Mouse (Mus musculus): ENCODE measurements around the gene H2afv. TPM values are rescaled to one million over a fixed set of nuclear protein-coding genes. Genes with fewer than 3 reads are reported as not detected.
"Not testable (repeated sequence)": the region's sequence is repeated elsewhere in the genome, so short reads cannot be mapped to it uniquely, and the experiment has no call there.

H2afv gene
- polyA plus RNA-seq, 1 experiment, result 29.8 TPM

GRCm38 (mm10) chr11:6437667-6438066 lies 6.6 kb downstream of the H2afv start:
- 91% methylated on average over 2 of the region's 2 CpGs for WGBS
- H3K36me3 ChIP-seq (ENCODE audit: control insufficient read depth, insufficient read depth, low read length), result peaks cover 8% of the 10 kb centered on the region
- no peaks in the 10 kb centered on the region for H3K4me1 ChIP-seq (ENCODE audit: control insufficient read depth, insufficient read depth, insufficient read length)
- H3K4me3 ChIP-seq (ENCODE audit: extremely low read depth, insufficient read depth, insufficient read length), result no peak overlapping the region
- no peaks in the 10 kb centered on the region for H3K27me3 ChIP-seq (ENCODE audit: control insufficient read depth, insufficient read depth, low read length)
- H3K27ac ChIP-seq (ENCODE audit: insufficient read depth, low read length), result no peak overlapping the region
- DNase-seq (ENCODE audit: low read depth in 1 of 2, low spot score in 2 of 2), result no peak
- no peak for TF ChIP-seq POLR2A (IDR thresholded peaks at IDR 0.05; ENCODE audit: low read depth, low read length)
- TF ChIP-seq CTCF (IDR thresholded peaks at IDR 0.05; ENCODE audit: extremely low read depth, insufficient read depth, insufficient read length, insufficient replicate concordance), result no peak

DNA sequence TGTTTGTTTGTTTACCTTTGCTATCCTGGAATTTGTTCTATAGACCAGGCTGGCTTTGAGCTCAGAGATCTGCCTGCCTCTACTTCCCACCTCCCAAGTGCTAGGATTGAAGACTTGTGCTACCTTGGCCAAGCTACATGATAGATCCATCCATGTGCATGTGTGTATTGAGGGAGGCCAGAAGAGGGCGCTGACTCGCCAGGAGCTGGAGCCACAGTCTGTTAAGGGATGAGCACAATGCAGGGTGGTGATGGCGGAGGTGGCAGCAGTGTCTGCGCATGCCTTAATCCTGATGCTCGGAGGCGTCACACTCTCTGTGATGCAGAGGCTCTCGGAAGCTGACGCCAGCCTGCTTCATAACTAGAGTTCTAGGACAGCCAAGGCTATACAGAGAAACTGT lies 7.8 kb downstream of the H2afv start:
- WGBS, result 84% methylated on average over 8 of the region's 8 CpGs
- H3K27ac ChIP-seq (ENCODE audit: insufficient read depth, low read length), result no peak overlapping the region
- TF ChIP-seq CTCF (IDR thresholded peaks at IDR 0.05; ENCODE audit: extremely low read depth, insufficient read depth, insufficient read length, insufficient replicate concordance), result peak; percentile 75; the same call in 1 of the 2 replicates
- no peak for TF ChIP-seq POLR2A (IDR thresholded peaks at IDR 0.05; ENCODE audit: low read depth, low read length)
- no peaks in the 10 kb centered on the region for H3K27me3 ChIP-seq (ENCODE audit: control insufficient read depth, insufficient read depth, low read length)
- no peak overlapping the region for H3K4me3 ChIP-seq (ENCODE audit: extremely low read depth, insufficient read depth, insufficient read length)
- H3K4me1 ChIP-seq (ENCODE audit: control insufficient read depth, insufficient read depth, insufficient read length), result no peaks in the 10 kb centered on the region
- peak in 1 of 2 experiments; percentile 63 for DNase-seq (ENCODE audit: low read depth in 1 of 2, low spot score in 2 of 2)
- H3K36me3 ChIP-seq (ENCODE audit: control insufficient read depth, insufficient read depth, low read length), result peaks cover 8% of the 10 kb centered on the region

- no peak for DNase-seq (ENCODE audit: low read depth in 1 of 2, low spot score in 2 of 2)
- WGBS, result 99% methylated on average over 7 of the region's 7 CpGs
- no peak overlapping the region for H3K27ac ChIP-seq (ENCODE audit: insufficient read depth, low read length)
- H3K4me3 ChIP-seq (ENCODE audit: extremely low read depth, insufficient read depth, insufficient read length), result no peak overlapping the region
- peaks cover 26% of the 10 kb centered on the region for H3K36me3 ChIP-seq (ENCODE audit: control insufficient read depth, insufficient read depth, low read length)
- TF ChIP-seq CTCF (IDR thresholded peaks at IDR 0.05; ENCODE audit: extremely low read depth, insufficient read depth, insufficient read length, insufficient replicate concordance) (no peak), POLR2A (IDR thresholded peaks at IDR 0.05; ENCODE audit: low read depth, low read length) (no peak)
- H3K27me3 ChIP-seq (ENCODE audit: control insufficient read depth, insufficient read depth, low read length), result no peaks in the 10 kb centered on the region
- H3K4me1 ChIP-seq (ENCODE audit: control insufficient read depth, insufficient read depth, insufficient read length), result no peaks in the 10 kb centered on the region
These were observed 14.1 kb downstream of the H2afv start for GRCm38 (mm10) chr11:6430186-6430585.

DNA sequence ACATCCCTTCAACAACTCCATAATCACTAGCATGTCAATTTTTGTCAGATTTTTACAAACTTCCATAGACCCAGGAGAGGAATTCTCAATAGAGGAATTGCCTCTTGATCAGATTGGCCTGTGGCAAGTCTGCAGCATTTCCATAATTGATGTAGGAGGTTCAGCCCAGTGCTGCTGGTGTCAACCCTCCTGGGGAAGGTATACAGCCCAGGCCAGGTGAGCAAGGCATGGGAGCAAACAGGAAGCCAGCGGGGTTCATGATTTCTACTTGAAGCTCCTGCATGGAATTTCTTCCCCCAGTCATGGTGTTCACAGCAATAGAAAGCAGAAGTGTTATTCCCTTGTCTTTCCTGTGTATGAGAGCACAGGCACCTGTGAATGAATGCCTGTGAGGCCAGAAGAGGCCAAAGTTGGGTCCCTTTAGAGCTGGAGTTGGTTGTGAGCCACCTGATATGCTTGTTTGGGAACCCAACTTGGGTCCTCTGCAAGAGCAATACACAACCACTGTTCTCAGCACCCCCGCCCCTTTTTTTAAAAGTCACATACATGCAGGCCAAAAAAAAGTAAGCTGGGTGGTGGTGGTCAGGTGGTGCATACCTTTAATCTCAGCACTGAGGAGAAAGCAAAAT lies 23.4 kb downstream of the H2afv start:
- Histone ChIP-seq H3K36me3 (ENCODE audit: control insufficient read depth, insufficient read depth, low read length) (peaks cover 33% of the 10 kb centered on the region), H3K27me3 (ENCODE audit: control insufficient read depth, insufficient read depth, low read length) (no peaks in the 10 kb centered on the region), H3K4me3 (ENCODE audit: extremely low read depth, insufficient read depth, insufficient read length) (no peak overlapping the region), H3K4me1 (ENCODE audit: control insufficient read depth, insufficient read depth, insufficient read length) (peaks cover 2% of the 10 kb centered on the region; the same call in 1 of the 2 replicates), H3K27ac (ENCODE audit: insufficient read depth, low read length) (no peak overlapping the region; the same call in 1 of the 2 replicates)
- no peak for DNase-seq (ENCODE audit: low read depth in 1 of 2, low spot score in 2 of 2)
- 89% methylated on average over 2 of the region's 2 CpGs for WGBS
- TF ChIP-seq CTCF (IDR thresholded peaks at IDR 0.05; ENCODE audit: extremely low read depth, insufficient read depth, insufficient read length, insufficient replicate concordance) (no peak), POLR2A (IDR thresholded peaks at IDR 0.05; ENCODE audit: low read depth, low read length) (no peak)

GRCm38 (mm10) chr11:6420283-6420703 lies 23.9 kb downstream of the H2afv start:
- Histone ChIP-seq H3K27ac (ENCODE audit: insufficient read depth, low read length) (no peak overlapping the region), H3K27me3 (ENCODE audit: control insufficient read depth, insufficient read depth, low read length) (no peaks in the 10 kb centered on the region), H3K4me1 (ENCODE audit: control insufficient read depth, insufficient read depth, insufficient read length) (peaks cover 2% of the 10 kb centered on the region; the same call in 1 of the 2 replicates), H3K4me3 (ENCODE audit: extremely low read depth, insufficient read depth, insufficient read length) (no peak overlapping the region), H3K36me3 (ENCODE audit: control insufficient read depth, insufficient read depth, low read length) (peaks cover 30% of the 10 kb centered on the region)
- no peak for DNase-seq (ENCODE audit: low read depth in 1 of 2, low spot score in 2 of 2)
- WGBS, result 49% methylated on average over 1 of the region's 1 CpGs
- TF ChIP-seq CTCF (IDR thresholded peaks at IDR 0.05; ENCODE audit: extremely low read depth, insufficient read depth, insufficient read length, insufficient replicate concordance), result no peak
- TF ChIP-seq POLR2A (IDR thresholded peaks at IDR 0.05; ENCODE audit: low read depth, low read length), result no peak

DNA sequence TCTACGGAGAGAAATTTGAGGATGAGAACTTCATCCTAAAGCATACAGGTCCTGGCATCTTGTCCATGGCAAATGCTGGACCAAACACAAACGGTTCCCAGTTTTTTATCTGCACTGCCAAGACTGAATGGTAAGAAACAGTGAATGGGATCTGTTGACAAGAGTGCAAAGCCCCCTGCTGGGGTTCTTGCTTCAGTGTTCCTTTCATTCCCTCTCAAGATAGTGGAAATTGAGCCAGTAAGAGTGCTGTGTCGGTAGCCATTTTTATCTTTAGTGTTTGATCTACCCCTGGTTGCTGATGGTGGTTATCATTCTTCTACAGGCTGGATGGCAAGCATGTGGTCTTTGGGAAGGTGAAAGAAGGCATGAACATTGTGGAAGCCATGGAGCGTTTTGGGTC lies 25.1 kb downstream of the H2afv start:
- 81% methylated on average over 4 of the region's 4 CpGs for WGBS
- H3K4me3 ChIP-seq (ENCODE audit: extremely low read depth, insufficient read depth, insufficient read length); DNase-seq (ENCODE audit: low read depth in 1 of 2, low spot score in 2 of 2); H3K27me3 ChIP-seq (ENCODE audit: control insufficient read depth, insufficient read depth, low read length); H3K4me1 ChIP-seq (ENCODE audit: control insufficient read depth, insufficient read depth, insufficient read length); H3K27ac ChIP-seq (ENCODE audit: insufficient read depth, low read length): not testable (repeated sequence)
- H3K36me3 ChIP-seq (ENCODE audit: control insufficient read depth, insufficient read depth, low read length), result peaks cover 27% of the 10 kb centered on the region

DNA sequence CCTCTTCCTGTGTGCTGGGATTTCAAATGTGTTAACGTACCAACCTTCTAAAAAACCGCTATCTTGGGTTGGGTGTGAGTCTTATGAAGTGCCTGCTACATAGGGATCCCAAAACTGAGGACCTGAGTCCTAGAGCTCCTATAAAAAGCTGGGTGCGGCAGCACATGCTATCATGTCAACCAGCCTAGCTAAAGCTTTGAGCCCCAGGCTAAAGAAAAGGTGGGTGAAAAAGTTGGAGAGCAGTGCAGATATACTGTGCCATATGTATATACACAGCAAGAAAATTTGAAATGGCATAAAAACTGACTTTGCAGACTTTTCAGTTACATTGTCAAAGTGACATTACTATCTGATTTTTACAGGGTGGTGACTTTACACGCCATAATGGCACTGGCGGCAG lies 25.5 kb downstream of the H2afv start:
- no peak for DNase-seq (ENCODE audit: low read depth in 1 of 2, low spot score in 2 of 2)
- peaks cover 27% of the 10 kb centered on the region for H3K36me3 ChIP-seq (ENCODE audit: control insufficient read depth, insufficient read depth, low read length)
- WGBS, result 87% methylated on average over 5 of the region's 5 CpGs

More for the DNA sequence above, 25.5 kb downstream of the H2afv start:
- Histone ChIP-seq H3K27me3 (ENCODE audit: control insufficient read depth, insufficient read depth, low read length) (no peaks in the 10 kb centered on the region), H3K27ac (ENCODE audit: insufficient read depth, low read length) (no peak overlapping the region), H3K4me1 (ENCODE audit: control insufficient read depth, insufficient read depth, insufficient read length) (peaks cover 4% of the 10 kb centered on the region), H3K4me3 (ENCODE audit: extremely low read depth, insufficient read depth, insufficient read length) (no peak overlapping the region)
- TF ChIP-seq POLR2A (IDR thresholded peaks at IDR 0.05; ENCODE audit: low read depth, low read length) (no peak), CTCF (IDR thresholded peaks at IDR 0.05; ENCODE audit: extremely low read depth, insufficient read depth, insufficient read length, insufficient replicate concordance) (no peak)

Data from spleen, adult 2 months (tissue).